Mouse (Mus musculus): ENCODE results near the gene Fam228b. TPM values are rescaled to one million over a fixed set of nuclear protein-coding genes. Genes with fewer than 3 reads are reported as not detected.

Gene Fam228b
- polyA plus RNA-seq, 1 experiment from 2014 or later = 2.6 TPM

Other genes starting within 250 kb of the Fam228b start
- 38.5 and 43.7 TPM in 2 replicates for gene Itsn2, start 176.6 kb downstream of the Fam228b start, polyA plus RNA-seq (2016; fragmentation: Nextera tagmentation; extraction: Ambion mirVana)
- gene Gm3625, start 176.3 kb downstream of the Fam228b start, polyA plus RNA-seq (2016; fragmentation: Nextera tagmentation; extraction: Ambion mirVana) = not detected in 2 replicates
- gene Fam228a, start 30.8 kb downstream of the Fam228b start, polyA plus RNA-seq (2016; fragmentation: Nextera tagmentation; extraction: Ambion mirVana) = 0.20 and 0.21 TPM in 2 replicates
- 1.9 and 2.3 TPM in 2 replicates for gene Pfn4, start 245 bp downstream of the Fam228b start, polyA plus RNA-seq (2016; fragmentation: Nextera tagmentation; extraction: Ambion mirVana)
- 140 and 160 TPM in 2 replicates for gene Sf3b6, start 48.3 kb upstream of the Fam228b start, polyA plus RNA-seq (2016; fragmentation: Nextera tagmentation; extraction: Ambion mirVana)
- gene Fkbp1b, start 72.3 kb upstream of the Fam228b start, polyA plus RNA-seq (2016; fragmentation: Nextera tagmentation; extraction: Ambion mirVana) = 6.9 and 10.7 TPM in 2 replicates
- 14.4 and 14.7 TPM in 2 replicates for gene Wdcp, start 74.0 kb upstream of the Fam228b start, polyA plus RNA-seq (2016; fragmentation: Nextera tagmentation; extraction: Ambion mirVana)
- gene Mfsd2b, start 105.1 kb upstream of the Fam228b start, polyA plus RNA-seq (2016; fragmentation: Nextera tagmentation; extraction: Ambion mirVana) = 7.2 TPM in 2 replicates
- gene Ubxn2a, start 138.4 kb upstream of the Fam228b start, polyA plus RNA-seq (2016; fragmentation: Nextera tagmentation; extraction: Ambion mirVana) = 36.0 and 38.2 TPM in 2 replicates
- gene Atad2b, start 148.1 kb upstream of the Fam228b start, polyA plus RNA-seq (2016; fragmentation: Nextera tagmentation; extraction: Ambion mirVana) = 13.0 and 13.1 TPM in 2 replicates